Mouse (Mus musculus) embryo, embryonic 10 days (tissue): ENCODE measurements around the gene Tmem95.
"Not testable (repeated sequence)": the region's sequence is repeated elsewhere in the genome, so short reads cannot be mapped to it uniquely, and the experiment has no call there.

Source experiments
- DNase-seq: peaks from one replicate; pipeline ENCODE4 v3.0.0-alpha.2; 2015; ENCODE audit warnings: low spot score

Gene Tmem95

DNA sequence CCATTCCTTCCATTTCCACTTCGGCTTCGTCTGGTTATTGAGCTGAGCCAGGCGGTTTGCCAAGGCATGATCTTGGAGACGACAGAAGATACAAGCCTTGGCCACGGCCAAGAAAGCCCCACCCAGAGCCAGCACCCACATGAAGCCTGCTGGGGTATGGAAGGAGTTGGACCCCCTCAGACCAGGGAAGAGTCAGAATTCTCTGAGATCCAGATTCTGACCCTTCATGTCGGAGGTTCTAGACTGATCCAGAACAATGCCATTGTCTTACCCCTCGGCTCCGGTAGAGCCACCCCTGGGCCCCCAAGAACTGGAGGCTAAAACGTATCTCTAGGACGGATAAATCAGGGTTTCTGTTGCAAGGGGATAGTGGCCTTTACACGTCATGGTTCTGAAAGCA, at the start of gene Tmem95:
Gene Tmem95 (minus strand): TSS at position 141 of the 400 bp plus-strand sequence.
- DNase-seq = no peak

DNA sequence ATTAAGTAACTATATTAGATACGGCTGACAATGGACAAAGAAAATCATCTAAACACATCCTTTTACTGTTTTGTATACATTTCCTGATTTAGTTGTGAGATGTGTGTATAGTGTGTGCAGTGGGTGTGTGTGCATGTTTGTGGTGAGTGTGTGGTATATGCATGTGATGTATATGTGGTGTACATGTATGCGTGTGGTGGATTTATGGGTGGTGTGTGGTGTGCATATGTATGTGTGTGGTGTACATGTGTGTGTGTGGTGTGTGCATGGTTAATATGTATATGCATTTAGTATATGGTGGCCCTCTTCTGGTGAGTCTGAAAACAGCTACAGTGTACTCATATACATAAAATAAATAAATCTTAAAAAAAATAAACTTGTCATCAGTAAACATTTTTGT, 49.7 kb upstream of the Tmem95 start:
- no peak for DNase-seq

DNA sequence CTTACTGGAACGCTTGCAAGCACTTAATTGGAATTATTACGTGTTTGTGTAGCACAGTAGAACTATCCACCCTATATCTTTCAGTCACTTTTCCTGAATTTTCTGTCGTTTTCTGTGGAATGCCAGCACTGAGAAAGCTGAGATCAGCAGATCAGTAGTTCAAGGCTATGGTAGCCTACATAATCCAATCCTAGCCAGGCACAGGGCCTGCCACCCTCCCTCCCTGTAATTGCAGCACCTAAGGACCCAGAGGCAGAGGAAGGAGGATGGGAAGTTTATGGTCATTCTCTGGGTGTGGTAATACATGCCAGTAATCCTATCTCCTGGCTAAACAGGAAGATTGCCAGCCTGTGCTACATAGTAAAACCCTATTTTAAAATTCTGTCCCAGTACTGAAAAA, 45.0 kb upstream of the Tmem95 start:
- DNase-seq = no peak

DNA sequence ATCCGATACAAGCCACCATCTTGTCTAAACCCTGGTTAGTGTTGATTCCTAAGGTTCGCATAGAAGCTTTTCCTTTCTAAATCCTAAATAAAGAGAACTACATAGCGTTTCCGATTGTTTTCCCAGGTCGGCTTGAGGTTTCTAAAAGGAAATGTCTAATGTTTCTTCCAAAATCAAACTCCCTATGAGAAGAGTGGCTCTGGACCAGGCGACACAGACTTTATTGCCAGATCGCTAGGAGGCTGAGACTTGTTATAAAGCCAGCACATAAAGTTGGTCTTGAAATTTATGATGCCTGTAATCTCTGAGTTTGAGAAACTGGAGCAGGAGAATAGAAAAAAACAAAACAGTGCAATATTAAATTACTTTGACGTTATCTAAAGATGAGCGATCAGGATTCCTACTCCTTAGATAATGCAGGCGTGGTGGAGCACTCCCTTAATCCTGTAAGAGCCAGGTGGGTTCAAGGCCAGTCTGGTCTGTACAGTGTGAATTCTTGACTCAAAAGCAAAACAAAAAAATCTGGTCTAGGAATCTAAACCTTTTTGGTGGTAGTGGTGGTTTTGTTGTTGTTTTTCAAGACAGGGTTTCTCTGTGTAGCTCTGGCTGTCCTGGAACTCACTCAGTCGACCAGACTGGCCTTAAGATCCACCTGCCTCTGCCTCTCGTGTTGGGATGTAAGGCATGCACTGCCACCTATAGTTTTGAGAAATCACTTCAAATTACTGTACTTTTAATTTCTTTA, 44.4 kb upstream of the Tmem95 start:
- DNase-seq = no peak

DNA sequence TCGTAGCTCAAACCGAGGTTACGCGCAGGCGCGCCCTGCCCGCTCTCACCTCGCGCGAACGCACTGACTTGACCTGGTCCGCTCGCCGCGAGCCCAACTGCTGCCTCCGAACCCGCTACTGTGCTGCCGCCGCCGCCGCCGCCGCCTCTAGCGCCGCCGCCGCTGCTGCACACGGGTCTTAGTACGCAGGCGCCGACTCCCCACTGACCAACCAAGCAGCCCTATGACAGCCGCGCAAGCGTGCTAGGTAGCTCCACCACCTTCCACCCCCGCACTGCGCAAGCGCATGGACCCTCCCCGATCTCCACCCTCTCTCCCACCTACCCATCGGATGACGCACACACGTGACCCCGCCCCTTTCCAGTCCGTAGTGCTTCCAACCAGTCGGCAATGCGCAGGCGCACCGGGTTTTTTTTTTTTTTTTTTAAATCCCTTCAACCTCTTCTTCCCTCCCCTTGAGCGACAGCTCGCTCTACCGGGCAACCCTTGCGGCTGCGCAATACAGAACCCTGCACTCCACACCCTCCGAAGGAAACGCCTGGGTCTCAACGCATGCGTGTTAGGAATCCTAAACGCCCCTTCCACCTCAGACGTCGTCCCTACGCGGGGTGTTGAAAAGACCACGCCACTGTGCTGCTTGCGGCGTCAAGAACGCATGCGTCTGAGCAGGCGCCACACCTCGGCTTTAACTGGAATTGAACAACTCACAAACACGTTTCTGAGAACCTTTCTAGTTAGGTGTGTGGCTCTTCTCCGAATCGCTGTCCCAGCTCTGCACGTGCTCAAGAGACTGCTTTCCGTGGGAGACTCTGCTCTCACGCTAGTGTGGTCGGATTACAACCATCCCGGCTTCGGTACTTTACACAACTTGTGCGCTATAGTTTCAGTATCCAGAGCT, 43.5 kb upstream of the Tmem95 start, which contains the start of gene Eif5a:
Gene Eif5a (minus strand): TSS at position 845 of the 898 bp plus-strand sequence.
- DNase-seq = peak; percentile 100

GRCm38 (mm10) chr11:69920266-69921031, 42.6 kb upstream of the Tmem95 start:
- DNase-seq = peak; percentile 64

- DNase-seq = peak; percentile 77
These were observed 41.9 kb upstream of the Tmem95 start for GRCm38 (mm10) chr11:69919661-69920265.

GRCm38 (mm10) chr11:69919053-69919452, 41.2 kb upstream of the Tmem95 start:
- DNase-seq = no peak

DNA sequence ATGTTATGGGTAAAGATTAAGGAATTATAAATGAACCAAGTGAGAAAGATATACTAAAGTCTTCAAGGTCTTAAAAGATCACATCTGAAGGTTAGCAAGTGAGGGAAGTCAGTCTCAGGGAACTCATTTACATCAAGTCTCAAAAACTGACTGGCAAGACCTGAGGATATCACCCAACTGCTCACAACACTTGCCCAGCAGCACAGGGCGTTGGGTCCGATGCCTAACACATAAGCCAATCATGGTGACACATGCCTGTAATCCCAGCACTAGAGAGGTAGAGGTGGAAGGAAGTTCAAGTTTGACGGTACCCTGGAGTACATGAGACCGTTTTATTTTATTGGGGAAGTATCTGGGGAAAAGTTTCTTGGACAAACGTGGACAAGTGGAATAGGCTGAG, 40.3 kb upstream of the Tmem95 start:
- no peak for DNase-seq

- DNase-seq = no peak
These were observed 39.6 kb upstream of the Tmem95 start for GRCm38 (mm10) chr11:69917379-69917948.

GRCm38 (mm10) chr11:69916652-69917378, 39.0 kb upstream of the Tmem95 start:
- DNase-seq = not testable (repeated sequence)

DNA sequence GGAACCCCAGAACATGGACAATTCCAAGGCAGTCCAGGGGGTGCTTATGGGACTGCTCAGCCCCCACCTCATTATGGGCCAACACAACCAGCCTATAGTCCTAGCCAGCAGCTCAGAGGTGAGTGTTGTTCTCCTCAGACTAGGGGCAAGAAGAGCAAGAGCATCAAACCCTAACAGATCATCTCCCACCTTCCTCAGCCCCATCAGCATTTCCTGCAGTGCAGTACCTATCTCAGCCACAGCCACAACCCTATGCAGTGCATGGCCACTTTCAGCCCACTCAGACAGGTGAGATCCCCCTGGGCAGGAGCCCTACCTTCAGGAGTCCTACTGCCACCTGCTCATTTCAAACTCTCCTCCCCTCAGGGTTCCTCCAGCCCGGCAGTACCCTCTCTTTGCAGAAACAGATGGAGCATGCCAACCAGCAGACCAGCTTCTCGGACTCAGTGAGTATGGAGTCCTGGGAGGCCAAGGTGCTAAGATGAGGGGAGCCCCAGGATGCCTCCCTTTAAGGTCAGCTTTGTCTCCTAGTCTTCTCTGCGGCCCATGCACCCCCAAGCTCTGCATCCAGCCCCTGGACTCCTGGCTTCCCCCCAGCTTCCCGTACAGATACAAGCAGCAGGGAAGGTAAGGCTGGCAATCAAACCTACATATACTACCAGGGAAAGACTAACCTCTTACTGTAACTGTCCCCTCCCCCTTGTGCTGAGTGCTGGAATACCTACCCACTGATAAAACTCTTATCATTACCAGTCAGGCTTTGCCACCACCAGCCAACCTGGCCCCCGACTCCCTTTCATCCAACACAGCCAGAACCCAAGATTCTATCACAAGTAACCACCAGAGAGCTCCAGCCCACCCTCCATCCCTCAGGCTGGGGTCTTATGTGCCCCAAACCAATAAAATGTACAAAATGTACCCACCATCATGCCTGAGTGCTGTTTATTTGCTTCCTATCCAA, 38.1 kb upstream of the Tmem95 start:
- no peak for DNase-seq

GRCm38 (mm10) chr11:69914917-69915430, 37.2 kb upstream of the Tmem95 start:
- no peak for DNase-seq

- peak; percentile 48 for DNase-seq
These were observed 36.5 kb upstream of the Tmem95 start for GRCm38 (mm10) chr11:69914372-69914764.

DNA sequence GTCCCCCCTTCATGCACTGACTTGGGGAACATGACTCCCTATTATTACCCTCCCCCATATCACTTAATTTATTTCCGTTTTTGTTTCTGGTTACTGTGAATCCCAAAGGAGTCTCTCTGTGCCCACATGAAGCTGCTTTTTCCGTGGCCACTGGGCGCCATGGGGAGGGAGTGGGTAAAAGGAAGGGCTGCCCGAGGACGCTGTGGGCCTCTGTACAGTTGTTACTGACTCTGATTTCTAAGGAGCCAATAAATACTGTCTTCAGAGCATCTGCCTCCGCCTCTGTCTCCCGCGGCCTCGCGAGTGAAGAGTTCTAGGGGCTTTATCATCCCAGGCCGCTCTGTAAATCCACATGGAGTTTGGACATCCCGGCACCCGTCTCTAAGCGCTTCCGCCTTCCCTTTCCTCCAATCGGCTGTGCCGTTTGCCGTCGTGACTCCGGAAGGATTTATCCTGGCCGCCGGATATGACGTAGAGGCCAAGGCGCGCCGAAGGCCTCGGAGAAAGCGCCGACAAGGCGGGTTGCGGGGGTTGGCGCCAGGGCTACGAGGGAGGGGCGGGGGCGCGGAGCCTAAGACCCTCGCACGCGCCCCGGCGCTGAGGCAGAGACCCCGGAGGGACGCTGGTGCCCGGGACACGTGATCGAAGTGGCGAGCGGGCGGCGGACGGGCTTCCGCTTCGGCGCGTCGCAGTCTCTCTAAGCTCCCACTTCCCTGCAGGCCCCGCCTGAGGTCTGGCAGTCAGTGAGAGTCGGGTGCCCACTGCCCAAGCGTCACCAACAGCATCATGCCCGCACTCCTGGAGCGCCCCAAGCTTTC, 35.9 kb upstream of the Tmem95 start, which contains the start of gene Gps2:
Gene Gps2 (plus strand): TSS at position 335 of the 818 bp plus-strand sequence.
- peak; percentile 97 for DNase-seq

DNA sequence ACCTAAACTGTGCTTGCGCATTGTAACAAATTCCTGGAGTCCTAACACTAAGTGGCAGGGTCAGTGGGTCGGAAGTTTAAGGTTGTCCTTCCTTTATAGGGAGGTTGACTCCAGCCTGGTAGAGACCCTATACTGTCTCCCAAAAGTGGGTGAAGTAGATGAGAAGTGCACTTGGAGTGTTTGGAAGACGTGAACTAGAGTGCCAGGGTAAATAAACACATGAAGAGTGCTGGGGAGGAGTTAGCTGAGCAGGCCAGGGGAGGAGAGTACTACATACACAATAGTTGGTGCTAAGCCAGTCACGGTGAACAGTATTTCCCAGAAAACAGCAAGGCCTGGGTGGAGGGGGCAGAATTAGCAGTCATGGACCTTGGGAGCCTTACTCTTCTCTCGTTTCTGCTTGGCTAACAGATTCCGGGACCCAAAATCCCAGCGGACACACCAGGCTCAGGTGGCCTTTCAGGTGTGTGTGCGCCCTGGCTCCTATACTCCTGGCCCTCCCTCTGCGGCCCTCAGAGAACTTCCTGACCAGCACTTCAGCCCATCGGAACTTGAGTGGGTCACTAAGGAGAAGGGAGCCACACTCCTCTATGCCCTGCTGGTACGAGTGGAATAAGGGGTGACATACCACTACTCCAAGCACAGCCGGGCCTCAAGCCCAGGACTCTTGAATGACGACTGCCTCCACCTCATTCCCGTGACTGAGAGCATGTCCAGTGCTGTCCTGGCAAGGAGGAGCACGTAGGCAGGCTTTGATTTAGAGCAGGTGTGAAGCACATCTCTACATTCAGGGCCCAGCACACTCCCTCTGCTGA, 35.1 kb upstream of the Tmem95 start:
- DNase-seq = no peak

- DNase-seq = no peak
These were observed 33.9 kb upstream of the Tmem95 start for GRCm38 (mm10) chr11:69911701-69912100.
